Mouse (Mus musculus) inflammation-experienced regulatory T-cells, adult 6 months (primary cell): ENCODE measurements at regions not wholly inside any gene's neighbourhood (a gene's known extent, or its start where the extent isn't known, plus 50 kb on each side); places are given as distances from the start of the nearest gene placed in this dataset.

ENCODE experiments used
- ATAC-seq: one replicate; pipeline ENCODE4 v1.8.0; 2017

GRCm38 (mm10) chr13:42593488-42594170, 86.8 kb upstream of the Phactr1 start:
- ATAC-seq, result no peak

- no peak for ATAC-seq
Observed at GRCm38 (mm10) chr13:42595180-42595579, 85.2 kb upstream of the Phactr1 start.

- ATAC-seq, result no peak
Observed at GRCm38 (mm10) chr13:42597781-42598180, 82.6 kb upstream of the Phactr1 start.

- ATAC-seq, result no peak
Observed at GRCm38 (mm10) chr13:42603308-42603707, 77.1 kb upstream of the Phactr1 start.

- no peak for ATAC-seq
Observed at GRCm38 (mm10) chr13:42607735-42608134, 72.7 kb upstream of the Phactr1 start.

- no peak for ATAC-seq
Observed at GRCm38 (mm10) chr13:42608963-42609362, 71.5 kb upstream of the Phactr1 start.

GRCm38 (mm10) chr13:42613326-42613725, 67.1 kb upstream of the Phactr1 start:
- ATAC-seq, result no peak

- ATAC-seq, result no peak
Observed at GRCm38 (mm10) chr13:42615826-42616225, 64.6 kb upstream of the Phactr1 start.

- no peak for ATAC-seq
Observed at GRCm38 (mm10) chr13:42617225-42617624, 63.2 kb upstream of the Phactr1 start.

GRCm38 (mm10) chr13:42617844-42618243, 62.6 kb upstream of the Phactr1 start:
- ATAC-seq, result no peak

GRCm38 (mm10) chr13:42619555-42620280, 60.7 kb upstream of the Phactr1 start:
- no peak for ATAC-seq

GRCm38 (mm10) chr13:42623491-42623890, 56.9 kb upstream of the Phactr1 start:
- ATAC-seq, result no peak
